Mouse (Mus musculus): Measurements from ENCODE around the gene Aldoart1. TPM values are rescaled to one million over a fixed set of nuclear protein-coding genes. Genes with fewer than 3 reads are reported as not detected.

Aldoart1 gene
- total RNA-seq (2015) (0.07 TPM in 2 replicates), total RNA-seq (2017) (not detected in 2 replicates)

GRCm38 (mm10) chr4:72852534-72852933, at the start of gene Aldoart1:
Aldoart1 (minus strand) TSS chr4:72852634.
- ATAC-seq (replicated peaks; ENCODE audit: poor library complexity) = no peak

DNA sequence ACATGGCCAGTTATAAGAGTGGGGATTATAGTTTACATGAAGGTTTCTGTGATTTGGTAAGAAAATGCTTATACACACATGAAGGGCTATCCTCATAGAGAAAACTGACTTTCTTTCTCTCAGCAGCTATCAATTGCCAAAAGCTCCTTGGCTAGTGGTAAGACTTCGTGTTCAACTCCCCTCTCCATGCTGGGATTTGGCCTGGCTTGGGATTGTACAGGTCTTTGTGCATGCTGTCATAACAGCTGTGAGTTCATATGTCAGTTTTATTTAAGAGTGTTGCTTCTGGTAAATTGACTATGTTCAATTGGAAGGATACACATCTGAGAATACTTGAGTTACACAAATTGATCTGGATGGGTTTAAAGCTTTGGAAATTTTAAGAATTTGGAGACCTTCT, 49.1 kb upstream of the Aldoart1 start:
- no peak for ATAC-seq (replicated peaks; ENCODE audit: poor library complexity)

DNA sequence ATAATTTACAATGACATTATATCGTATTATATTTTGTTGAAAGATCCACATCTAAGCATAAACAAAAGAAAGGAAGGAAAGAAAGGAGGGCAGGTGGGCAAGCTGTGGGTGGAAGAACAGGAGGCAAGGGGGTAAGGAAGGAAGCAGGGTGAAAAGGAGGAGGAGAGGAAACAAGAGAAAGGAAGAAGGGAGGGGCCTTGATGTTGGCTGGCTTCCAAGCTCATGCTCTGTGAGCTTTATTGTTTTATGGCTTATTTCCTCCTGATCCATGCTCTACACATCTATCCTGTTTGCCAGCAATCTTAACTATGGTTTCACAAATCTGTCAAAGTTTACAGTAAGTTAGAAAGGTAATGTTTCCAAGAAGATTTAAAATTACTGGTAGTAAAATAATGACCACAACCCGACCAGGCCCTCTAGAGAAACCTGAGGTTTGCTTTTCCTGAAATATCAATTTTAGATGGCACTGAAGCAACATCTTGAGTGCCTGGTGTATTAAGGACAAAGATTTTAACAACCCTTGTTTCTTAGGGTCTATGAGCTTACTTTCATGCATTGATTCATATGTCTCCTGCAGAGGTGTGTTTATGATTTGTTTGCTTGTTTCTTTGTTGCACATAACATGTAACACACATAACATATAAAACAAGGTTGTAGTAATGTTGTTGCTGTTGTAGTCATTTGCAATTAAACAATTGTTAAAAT, 13.1 kb upstream of the Aldoart1 start:
- ATAC-seq (replicated peaks; ENCODE audit: poor library complexity) = no peak

DNA sequence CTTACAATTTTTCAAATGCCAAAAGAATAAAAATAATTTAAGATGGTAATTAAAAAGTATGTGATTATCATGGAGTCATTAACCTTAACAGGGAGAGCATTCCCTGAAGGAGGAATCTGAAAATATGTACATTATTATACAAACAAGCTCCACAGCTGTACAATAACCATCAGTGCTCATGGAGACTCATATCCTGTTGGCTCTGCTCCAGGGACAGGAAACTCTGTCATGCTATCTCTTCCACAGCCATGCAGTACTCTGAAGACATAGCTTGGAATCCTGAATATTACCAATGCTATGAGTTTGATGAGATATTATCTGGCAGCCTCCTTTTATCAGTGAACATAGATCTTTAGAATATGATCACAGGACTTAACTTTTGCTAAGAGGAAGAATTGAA, 8.2 kb downstream of the Aldoart1 start:
- no peak for ATAC-seq (replicated peaks; ENCODE audit: poor library complexity)

DNA sequence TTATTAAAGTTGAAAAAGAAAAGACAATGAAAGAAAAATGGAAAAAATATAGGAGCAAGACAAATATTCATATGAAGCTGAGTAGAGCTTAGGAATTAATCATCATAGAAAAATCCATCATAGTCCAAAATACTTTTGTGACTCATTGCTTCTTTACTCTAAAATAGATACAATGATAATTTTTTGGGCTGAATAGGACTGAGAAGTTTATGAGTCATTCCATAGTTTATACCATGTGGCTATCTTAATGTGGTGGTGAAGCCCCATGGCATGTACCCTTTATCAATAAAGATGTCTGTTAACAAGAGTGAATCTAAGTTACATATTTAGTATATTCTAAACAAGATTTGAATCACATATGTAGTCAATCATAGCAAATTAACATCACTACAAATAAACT, 9.4 kb downstream of the Aldoart1 start:
- no peak for ATAC-seq (replicated peaks; ENCODE audit: poor library complexity)

GRCm38 (mm10) chr4:72836430-72836829, 16.0 kb downstream of the Aldoart1 start:
- ATAC-seq (replicated peaks; ENCODE audit: poor library complexity) = no peak

DNA sequence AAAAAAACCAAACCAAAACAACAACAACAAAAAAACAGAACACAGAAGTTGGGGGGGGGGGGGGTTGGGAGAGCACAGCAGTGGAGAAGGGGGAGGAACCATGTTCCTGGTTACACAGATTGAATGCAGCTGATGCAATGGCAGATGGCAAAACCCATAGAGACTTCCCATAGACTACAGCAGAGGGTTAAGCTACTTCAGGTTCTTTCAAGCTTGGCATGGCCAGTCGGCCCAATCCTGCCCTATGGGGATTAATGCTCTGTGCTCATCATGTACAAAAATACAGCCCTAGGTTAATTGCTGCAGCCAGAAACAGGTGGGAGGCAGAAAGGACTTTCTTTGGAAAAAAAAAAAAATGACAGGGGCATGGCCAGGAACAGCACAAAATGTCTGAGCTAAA, 17.0 kb downstream of the Aldoart1 start:
- no peak for ATAC-seq (replicated peaks; ENCODE audit: poor library complexity)

DNA sequence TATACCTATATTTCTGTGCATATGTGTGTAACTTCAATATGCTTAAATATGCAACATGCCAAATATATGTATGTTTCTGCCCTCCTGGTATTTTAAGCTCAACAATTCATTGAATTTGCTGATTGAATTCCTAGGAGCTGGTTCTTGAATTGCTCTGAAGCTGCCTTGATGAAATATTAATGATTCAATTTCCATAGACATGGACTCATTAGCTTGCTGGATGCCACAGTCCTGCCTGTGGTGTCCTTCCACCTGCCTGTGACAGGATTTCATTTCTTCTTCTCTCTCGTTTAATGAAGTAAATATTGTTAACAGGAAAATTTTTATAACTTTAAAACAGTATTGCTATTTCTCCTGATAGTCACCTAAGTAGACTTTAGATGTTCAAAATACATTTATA, 51.6 kb downstream of the Aldoart1 start:
- no peak for ATAC-seq (replicated peaks; ENCODE audit: poor library complexity)
